Mouse (Mus musculus): ENCODE results near the gene Skint3.
"Not testable (repeated sequence)": the region's sequence is repeated elsewhere in the genome, so short reads cannot be mapped to it uniquely, and the experiment has no call there.

Skint3 gene

GRCm38 (mm10) chr4:112231945-112232344 is at the start of gene Skint3:
Gene Skint3 (plus strand): TSS chr4:112232245.
- no peak for DNase-seq (ENCODE audit: low spot score in 2 of 2)

DNA sequence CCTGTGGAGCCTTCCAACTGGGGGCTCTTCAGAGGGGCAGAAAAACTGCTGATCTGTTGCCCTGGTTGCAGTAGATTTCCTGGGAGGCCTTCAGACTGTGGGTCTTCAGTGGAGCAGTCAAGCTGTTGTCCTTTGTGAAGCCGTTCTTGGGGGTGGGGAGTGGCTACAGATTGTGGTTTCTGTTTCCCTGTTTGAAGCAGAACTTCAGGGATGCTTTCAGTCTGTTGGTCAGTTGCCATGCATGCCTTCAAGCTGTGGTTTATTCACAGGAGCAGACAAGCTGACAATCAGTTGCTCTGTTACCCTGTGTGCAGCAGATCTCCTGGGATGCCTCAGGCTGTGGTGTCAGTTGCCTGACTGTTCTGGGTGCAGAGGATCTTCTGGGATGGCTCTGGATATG is 11.4 kb downstream of the Skint3 start:
- DNase-seq (ENCODE audit: low spot score in 2 of 2) = no peak

DNA sequence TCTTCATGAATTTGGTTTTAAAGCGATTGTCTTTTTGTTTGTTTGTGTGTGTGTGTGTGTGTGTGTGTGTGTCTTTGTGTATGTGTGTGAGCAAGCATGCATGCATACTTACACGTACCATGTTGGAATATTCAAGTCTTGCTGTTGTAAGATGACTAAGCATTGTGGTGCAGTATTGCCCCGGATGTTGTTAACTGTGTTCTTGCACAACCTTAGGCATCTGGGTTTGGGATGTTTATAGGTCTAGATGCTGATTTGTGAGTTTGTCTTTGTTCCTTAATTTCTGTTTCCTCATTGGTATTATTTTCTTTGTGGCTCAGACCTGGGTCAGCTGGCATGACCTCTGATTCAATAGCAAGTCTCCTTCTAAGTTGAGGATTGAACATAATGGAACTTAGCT is 11.9 kb downstream of the Skint3 start:
- DNase-seq (ENCODE audit: low spot score in 2 of 2) = no peak

DNA sequence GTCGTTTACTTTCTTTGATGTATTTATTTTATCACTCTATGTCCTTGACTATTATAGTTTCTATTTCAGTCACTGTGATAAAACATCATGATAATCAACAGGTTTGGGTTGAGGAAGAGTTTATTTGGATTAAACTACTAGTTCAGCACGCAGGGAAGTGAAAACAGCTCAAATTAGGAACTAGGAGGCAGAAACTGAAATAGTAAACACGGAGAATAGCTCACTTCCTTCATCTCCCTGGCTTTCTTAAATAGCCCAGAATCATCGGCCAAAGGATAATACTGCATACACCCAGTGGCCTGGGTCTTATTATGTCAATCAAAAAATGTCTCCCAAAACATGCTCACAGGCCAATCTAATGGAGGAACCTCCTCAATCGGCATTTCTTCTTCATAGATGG is 24.0 kb downstream of the Skint3 start:
- no peak for DNase-seq (ENCODE audit: low spot score in 2 of 2)

DNA sequence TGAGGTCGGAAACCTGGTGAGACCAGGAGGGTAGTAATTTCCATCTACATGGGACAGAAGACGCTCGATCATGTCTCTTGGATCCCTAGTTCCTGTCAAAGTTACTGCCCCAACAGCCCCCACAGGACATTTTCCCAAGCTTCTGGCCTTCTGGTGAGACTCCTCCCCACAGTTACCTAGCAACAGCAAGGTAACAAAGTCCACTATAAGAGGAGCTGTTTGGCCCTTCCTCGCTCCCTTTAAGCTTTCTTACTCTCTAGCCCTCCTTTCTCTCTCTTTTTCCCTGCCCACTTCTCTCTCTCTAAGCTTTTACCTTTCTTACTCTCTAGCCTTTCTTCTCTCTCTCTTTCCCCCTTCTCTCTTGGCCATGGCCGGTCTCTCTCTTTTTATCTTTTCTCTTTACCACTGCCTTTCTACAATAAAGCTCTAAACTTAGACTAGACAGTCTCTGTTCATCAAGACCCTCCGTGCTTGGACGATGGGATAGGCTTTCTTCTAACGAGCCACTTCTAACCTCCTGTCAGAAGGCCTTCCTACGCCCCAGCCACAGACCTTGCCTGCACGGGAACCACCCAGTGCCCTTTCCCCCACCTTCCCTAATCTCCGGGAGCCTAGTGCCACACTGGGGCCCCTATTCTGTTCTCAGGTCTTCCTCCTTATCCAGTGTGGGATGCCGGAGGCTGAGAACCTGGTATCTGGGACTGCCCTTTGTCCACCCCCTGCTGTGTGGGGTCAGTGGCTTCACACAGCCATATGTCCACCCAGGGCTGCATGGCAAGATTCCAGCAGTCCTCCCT is 55.3 kb downstream of the Skint3 start:
- no peak for DNase-seq (ENCODE audit: low spot score in 2 of 2)

- DNase-seq (ENCODE audit: low spot score in 2 of 2) = no peak
Measured at GRCm38 (mm10) chr4:112288396-112288795, 56.4 kb downstream of the Skint3 start.

GRCm38 (mm10) chr4:112302305-112302704 is 70.3 kb downstream of the Skint3 start:
- no peak for DNase-seq (ENCODE audit: low spot score in 2 of 2)

DNA sequence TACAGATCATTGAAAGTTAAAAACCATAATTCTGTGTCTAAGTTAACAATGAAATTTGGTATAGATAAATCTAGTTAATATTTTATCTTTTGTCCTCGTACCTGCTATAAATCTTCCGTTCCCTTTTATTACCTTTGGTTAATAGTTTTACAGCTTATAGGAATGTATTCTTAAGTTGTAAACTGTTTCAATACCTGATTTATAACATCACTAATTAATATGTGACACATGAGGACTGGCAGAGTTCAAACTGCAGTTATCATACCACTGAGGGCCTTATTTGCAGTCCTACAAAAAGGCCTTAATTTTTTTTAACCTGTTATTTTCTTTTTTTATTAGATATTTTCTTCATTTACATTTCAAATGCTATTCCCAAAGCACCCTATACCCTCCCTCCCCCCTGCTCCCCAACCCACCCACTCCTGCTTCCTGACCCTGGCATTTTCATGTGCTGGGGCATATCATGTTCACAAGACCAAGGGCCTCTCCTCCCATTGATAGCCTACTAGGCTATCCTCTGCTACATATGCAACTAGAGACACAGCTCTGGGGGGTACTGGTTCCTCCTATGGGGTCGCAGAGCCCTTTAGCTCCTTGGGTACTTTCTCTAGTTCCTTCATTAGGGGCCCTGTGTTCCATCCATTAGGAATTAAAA is 70.9 kb downstream of the Skint3 start:
- no peak for DNase-seq (ENCODE audit: low spot score in 2 of 2)

GRCm38 (mm10) chr4:112349111-112349510 is 117.1 kb downstream of the Skint3 start:
- DNase-seq (ENCODE audit: low spot score in 2 of 2) = not testable (repeated sequence)

Data from frontal cortex, postnatal 25 days (tissue).